Mouse (Mus musculus) lung, adult 2 months (tissue): Measurements from ENCODE around the gene Ptgdr2. TPM values are rescaled to one million over a fixed set of nuclear protein-coding genes. Genes with fewer than 3 reads are reported as not detected.
A peak's percentile ranks its signal among the peaks of the same experiment; 100 is the strongest.

Experiments used
- DNase-seq: peaks from one replicate; pipeline ENCODE4 v3.0.0; 2022
- H3K4me1 ChIP-seq: fragments of 200-500 bp; 2 replicates; pipeline ENCODE4 v1.6.1; 2011; ENCODE audit warnings: low read length; ENCODE audit not compliant: control insufficient read depth, insufficient read depth
- H3K4me3 ChIP-seq: fragments of 200-500 bp; replicated peaks from 2 replicates; pipeline ENCODE3; 2011; ENCODE audit warnings: low read depth, mild to moderate bottlenecking, control low read depth, low read length; ENCODE audit errors: extremely low read depth
- CTCF ChIP-seq: fragments of 200-500 bp; IDR thresholded peaks from 2 replicates; pipeline ENCODE4 v1.5.1; 2011; ENCODE audit warnings: mild to moderate bottlenecking, low read length, control low read depth; ENCODE audit not compliant: insufficient read depth
- POLR2A ChIP-seq: fragments of 200-500 bp; IDR thresholded peaks from 2 replicates; pipeline ENCODE4 v1.6.1; 2011; ENCODE audit warnings: low read depth, mild to moderate bottlenecking, control low read depth, low read length, borderline replicate concordance; ENCODE audit errors: extremely low read depth
- WGBS: fragments of 180-500 bp; shearing (Covaris S2); methylation state at CpG from one replicate; pipeline ENCODE4 v1.1.7; 2018; 5-methylcytosine and 5-hydroxymethylcytosine counted together
- polyA plus RNA-seq: library from polyadenylated mRNA; depleted of rRNA; stranded (reverse); fragments of >200 nt; gene quantifications from 2 replicates; pipeline ENCODE4 v1.2.3, GENCODE M21; 2012

Gene Ptgdr2
- polyA plus RNA-seq, 1 experiment = 4.8 TPM

DNA sequence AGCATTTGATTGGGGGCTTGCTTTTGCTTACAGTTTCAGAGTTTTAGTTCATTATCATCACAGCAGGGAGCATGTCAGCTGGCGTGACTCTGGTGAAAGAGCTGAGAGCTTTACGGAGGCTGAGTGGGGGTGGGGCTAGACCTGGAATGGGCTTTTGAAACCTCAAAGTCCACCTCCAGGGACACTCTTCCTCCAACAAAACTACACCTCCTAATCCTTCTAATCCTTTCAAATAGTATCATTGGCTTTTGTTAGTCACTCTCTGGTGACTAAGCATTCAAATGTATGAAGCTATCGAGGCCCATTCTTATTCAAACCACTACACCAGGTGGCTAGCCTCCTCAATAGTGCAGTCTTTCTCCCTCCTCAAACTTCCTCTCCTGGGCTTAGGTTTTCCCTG, 35.7 kb downstream of the Ptgdr2 start:
- no peaks in the 10 kb centered on the region for H3K4me1 ChIP-seq
- H3K4me3 ChIP-seq = no peak overlapping the region
- TF ChIP-seq POLR2A (no peak), CTCF (no peak)
- no peak for DNase-seq
- WGBS = 80% methylated on average over 3 of the region's 3 CpGs

DNA sequence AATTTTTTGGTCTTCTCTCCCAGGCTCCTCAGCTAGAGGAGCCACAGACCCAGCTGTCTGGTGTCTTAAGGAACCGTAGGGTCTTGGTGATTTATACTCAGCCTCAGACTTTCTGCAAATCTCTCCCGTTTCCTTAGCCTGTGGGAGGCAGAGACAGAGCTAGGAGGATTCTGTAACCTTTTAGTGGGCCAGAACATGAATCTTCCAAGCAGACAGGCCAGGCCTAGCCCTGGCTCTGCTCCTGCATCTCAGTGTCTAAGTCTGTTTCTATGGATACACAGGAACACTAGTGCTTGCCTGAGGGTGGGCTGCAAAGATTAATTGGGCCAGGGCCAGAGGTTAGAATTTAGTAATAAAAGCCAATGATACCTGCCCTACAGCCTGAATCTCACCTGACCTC, 36.2 kb downstream of the Ptgdr2 start:
- Histone ChIP-seq H3K4me3 (no peak overlapping the region), H3K4me1 (no peaks in the 10 kb centered on the region)
- 58% methylated on average over 2 of the region's 2 CpGs for WGBS
- TF ChIP-seq CTCF (no peak), POLR2A (no peak)
- DNase-seq = no peak

DNA sequence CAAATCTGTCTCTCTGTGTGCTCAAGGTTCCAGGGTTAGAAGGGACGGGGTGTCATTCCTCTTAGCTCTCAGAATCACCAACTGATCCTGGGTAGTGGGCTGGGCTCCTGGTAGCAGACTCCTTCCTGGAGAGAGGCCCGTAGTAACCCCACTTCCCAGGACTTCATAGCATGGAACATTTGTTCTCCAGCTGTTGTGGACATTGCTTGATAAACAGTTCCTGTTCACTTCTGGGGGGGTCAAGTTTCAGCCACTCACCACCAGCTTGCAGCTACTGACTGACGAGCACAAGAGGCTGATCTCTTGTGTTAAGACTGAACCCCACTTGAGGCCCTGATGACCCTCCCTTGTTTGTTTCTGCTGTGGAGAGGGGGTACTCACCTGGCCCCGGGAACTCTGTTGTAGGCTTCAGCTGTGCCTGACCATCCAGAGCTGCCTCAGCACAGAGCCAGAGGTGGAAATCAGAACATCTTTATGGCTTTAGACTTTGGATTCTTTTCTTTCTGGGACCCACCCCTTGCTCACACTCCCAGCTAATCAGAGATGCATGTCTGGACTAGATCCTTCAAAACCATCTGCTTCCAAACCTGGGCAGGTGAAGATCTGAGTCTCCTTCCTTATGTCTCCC, 37.4 kb downstream of the Ptgdr2 start, which contains the start of gene Ms4a10:
Gene Ms4a10, minus strand, starts transcription at position 433 of the 628 bp plus-strand sequence.
- Histone ChIP-seq H3K4me3 (no peak within 1 kb of the TSS), H3K4me1 (no peaks in the 10 kb centered on the region)
- no peak for DNase-seq
- TF ChIP-seq CTCF (no peak), POLR2A (no peak)
- WGBS = 30% methylated on average over 4 of the region's 4 CpGs

DNA sequence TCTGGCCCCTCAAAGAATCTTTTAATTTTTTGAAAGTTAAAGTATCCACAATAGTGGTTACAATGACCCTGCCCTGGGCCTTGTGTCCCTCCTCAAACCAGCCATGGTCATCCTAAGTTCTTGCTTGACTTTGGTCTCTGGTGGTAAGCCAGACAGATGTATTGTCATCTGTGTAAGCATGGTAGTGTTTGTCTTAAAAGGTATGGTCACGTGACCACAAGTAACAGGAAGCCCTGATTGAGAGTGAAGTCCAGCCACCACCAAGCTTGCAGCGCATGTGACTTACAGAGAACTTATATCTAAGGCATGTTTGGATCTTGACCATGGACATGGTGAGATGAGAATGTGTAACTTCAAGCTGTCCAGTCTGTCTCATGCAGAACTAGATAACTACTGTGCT, 38.2 kb downstream of the Ptgdr2 start:
- no peak for TF ChIP-seq CTCF
- Histone ChIP-seq H3K4me1 (no peaks in the 10 kb centered on the region), H3K4me3 (no peak overlapping the region)
- 77% methylated on average over 2 of the region's 2 CpGs for WGBS
- DNase-seq = no peak

DNA sequence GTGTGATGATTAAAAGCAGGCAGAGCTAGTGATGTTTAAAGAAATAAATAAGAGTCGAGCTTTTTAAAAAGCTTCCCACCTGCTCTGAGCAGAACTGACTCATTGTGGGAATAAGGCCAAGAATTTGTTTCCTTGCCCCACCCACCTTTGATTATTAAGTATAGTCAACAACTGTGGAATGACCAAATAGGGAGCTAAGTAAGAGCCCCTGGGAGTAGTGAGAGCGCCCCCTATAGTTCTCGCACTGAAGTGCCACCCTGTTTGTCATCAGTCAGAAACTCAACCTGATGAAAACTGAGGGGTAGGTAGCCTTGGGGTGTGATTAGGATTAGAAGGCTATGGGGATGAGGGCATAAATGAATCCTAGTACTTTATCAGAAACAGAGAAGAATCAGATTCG, 39.4 kb downstream of the Ptgdr2 start:
- WGBS = 35% methylated on average over 4 of the region's 4 CpGs
- Histone ChIP-seq H3K4me1 (no peaks in the 10 kb centered on the region), H3K4me3 (no peak overlapping the region)
- no peak for TF ChIP-seq POLR2A
- no peak for DNase-seq

DNA sequence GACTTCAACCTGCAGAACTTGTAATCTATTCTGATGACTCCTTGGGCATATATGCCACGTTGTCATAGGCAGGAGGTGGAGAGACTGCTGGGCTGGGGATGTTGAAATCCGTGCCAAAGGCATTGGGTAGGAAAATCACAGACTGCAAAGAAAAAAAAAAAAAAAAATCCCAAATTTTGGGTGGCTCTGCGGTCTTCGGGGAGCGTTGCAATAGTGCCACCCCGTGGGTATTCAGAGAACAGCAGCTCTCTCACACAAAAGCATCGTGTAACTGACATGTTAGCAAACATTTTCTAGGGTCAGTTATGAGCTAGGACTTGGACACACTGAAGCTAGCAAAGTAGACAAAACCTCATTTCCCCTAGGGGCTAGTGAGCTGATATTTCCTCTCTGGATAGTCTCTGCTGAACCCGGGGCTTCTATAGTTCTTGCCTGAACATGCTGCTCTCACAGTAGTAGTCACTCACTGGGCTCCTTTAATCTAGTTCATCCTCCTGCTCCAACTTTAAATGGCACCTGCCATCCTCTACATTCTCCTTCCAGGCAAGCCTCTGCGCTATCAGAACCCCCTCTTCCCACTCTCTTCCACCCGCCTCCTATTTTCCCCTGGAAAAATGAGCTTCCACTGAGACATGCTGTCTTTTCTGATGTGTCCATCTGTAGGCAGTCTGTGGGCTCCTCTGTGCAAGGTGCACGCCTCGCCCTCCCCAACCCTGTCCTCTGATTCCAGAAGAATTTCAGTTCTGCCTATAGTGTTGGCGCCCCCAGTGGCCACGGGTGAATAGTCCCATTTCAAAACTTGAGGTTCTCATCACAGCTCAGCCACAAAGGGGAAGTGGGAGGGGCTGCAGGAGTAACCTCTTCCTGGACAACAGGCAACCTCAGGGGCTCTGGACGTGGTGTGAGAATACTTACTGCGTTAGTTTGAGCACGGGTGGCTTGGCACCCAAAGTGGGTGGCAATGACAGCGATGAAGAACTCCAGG, 42.5 kb downstream of the Ptgdr2 start:
- DNase-seq = peak; percentile 61
- H3K4me3 ChIP-seq = no peak overlapping the region
- TF ChIP-seq CTCF = peak; percentile 72
- no peak for TF ChIP-seq POLR2A
- whole genome bisulfite sequencing = 10% methylated on average over 18 of the region's 18 CpGs
- H3K4me1 ChIP-seq = no peaks in the 10 kb centered on the region

DNA sequence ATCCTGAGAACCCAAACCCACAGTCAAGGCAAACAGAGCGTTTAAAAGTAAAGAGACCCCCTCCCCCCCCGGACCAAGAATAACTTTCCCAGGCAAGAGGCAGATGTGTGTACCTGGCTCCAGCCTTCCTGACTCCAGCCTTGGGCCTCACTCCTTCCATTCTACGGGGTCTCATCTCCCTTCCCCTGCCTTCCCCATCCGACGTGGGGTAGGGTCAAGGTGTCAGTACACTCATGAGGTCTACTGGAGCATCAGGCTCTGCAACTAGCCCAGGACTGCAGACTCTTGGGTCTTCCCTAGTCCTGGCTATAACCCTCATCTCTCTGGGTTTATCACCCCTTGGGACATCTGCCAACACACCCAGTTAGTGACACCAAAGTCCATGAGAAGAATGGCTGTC, 43.2 kb downstream of the Ptgdr2 start:
- no peak for TF ChIP-seq CTCF
- no peak for TF ChIP-seq POLR2A
- no peaks in the 10 kb centered on the region for H3K4me1 ChIP-seq
- no peak overlapping the region for H3K4me3 ChIP-seq
- no peak for DNase-seq
- 72% methylated on average over 5 of the region's 5 CpGs for whole genome bisulfite sequencing

DNA sequence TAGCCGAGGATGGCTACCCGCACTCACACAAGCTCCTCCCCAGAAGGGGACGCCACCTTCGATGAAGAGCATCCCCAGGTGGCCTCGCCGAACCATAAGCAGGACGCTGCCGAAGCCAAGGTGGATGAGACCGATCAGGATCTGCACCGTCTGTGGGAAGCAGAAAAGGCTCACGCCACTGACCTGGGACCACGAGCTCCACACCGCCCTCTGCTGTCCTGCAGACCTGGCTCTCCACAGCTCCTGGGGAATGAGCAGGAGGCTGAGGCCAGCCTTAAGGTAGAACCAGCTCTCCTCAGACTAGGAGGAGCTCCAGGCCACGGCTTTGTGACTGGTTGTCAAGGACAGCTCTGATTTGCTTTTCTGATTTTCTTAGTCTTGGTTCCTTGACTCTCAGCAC, 46.2 kb downstream of the Ptgdr2 start:
- Histone ChIP-seq H3K4me1 (no peaks in the 10 kb centered on the region), H3K4me3 (no peak overlapping the region)
- DNase-seq = peak; percentile 50
- TF ChIP-seq CTCF = peak; percentile 67
- TF ChIP-seq POLR2A = no peak
- WGBS = 25% methylated on average over 14 of the region's 14 CpGs

DNA sequence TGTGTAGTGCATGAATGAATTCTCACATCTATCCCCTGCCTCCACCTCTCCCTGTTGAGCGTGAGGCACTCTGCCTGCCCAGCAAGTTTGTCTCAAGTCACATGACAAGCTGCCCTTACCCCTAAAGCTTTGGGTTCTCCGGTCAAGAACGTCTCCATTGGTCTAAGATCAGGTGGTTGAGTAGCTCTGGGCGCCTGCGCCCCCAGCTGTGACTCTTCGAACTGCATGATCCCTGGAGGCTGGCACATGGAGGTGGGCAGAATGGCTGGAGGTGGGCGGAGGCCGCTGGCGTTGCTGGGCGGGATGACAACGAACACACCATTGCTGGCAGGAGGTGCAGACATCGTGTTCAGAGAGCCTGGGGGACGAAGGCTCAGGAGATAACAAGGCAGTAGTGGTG, 47.6 kb downstream of the Ptgdr2 start:
- WGBS = 78% methylated on average over 13 of the region's 13 CpGs
- TF ChIP-seq CTCF (no peak), POLR2A (no peak)
- no peak overlapping the region for H3K4me3 ChIP-seq
- H3K4me1 ChIP-seq = no peaks in the 10 kb centered on the region
- no peak for DNase-seq

DNA sequence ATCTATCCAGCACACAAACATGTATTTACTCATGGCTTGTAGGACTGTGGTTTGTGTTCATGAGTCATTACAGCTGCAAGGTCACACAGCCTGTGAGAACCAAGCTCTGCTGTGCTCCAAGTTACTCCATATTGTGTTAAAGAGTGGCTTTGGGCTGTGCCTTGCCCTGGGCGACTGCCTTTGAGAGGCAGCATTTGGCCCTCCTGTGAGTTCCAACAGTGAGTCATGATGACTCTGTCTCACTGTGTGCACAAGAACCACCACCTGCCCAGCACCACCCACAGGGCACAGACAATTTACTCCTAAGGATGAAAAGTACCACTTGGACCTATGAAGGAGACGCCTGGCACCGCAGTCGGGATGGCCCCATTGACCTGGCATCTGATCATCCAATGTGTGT, 48.9 kb downstream of the Ptgdr2 start:
- Histone ChIP-seq H3K4me1 (no peaks in the 10 kb centered on the region), H3K4me3 (no peak overlapping the region)
- 84% methylated on average over 4 of the region's 4 CpGs for WGBS
- DNase-seq = no peak
- TF ChIP-seq CTCF = no peak
- TF ChIP-seq POLR2A = no peak
